Mouse (Mus musculus) cortical plate, adult 2 months (tissue): ENCODE results near the gene Ttpal.

Experiments
- CTCF ChIP-seq: fragments of 200-500 bp; IDR thresholded peaks from 2 replicates; pipeline ENCODE4 v1.5.1; 2011; ENCODE audit warnings: mild to moderate bottlenecking, control low read depth, low read length; ENCODE audit not compliant: insufficient read depth; ENCODE audit errors: extremely low read depth
- POLR2A ChIP-seq: fragments of 200-500 bp; IDR thresholded peaks from 2 replicates; pipeline ENCODE4 v1.6.1; 2011; ENCODE audit warnings: mild to moderate bottlenecking, low read length, control low read depth; ENCODE audit not compliant: insufficient read depth; ENCODE audit errors: extremely low read depth

- no peak for TF ChIP-seq CTCF
- TF ChIP-seq POLR2A, result no peak
Observed at GRCm38 (mm10) chr2:163643576-163643971, 41.5 kb downstream of the Ttpal start.
